Mouse (Mus musculus) midbrain, embryonic 16.5 days (tissue): Measurements from ENCODE around the gene Ccser1. TPM values are rescaled to one million over a fixed set of nuclear protein-coding genes. Genes with fewer than 3 reads are reported as not detected.
"Not testable (repeated sequence)": the region's sequence is repeated elsewhere in the genome, so short reads cannot be mapped to it uniquely, and the experiment has no call there.

Experiments
- ATAC-seq: fragments of 200-750 bp; cut with Nextera tagmentation; 2 replicates; pipeline ENCODE4 v1.8.0; 2017; ENCODE audit warnings: moderate TSS enrichment
- H3K27ac ChIP-seq: fragments of 300-500 bp; sonication (generic); 2 replicates; pipeline ENCODE4 v1.5.1; 2014; ENCODE audit warnings: mild to moderate bottlenecking, low read length, mixed read lengths
- H3K27me3 ChIP-seq: fragments of 300-500 bp; sonication (generic); 2 replicates; pipeline ENCODE4 v1.6.1; 2014; ENCODE audit warnings: low read depth, low read length, mixed read lengths; ENCODE audit not compliant: control insufficient read depth, insufficient read depth
- H3K36me3 ChIP-seq: fragments of 300-500 bp; sonication (generic); 2 replicates; pipeline ENCODE4 v1.6.1; 2014; ENCODE audit warnings: mild to moderate bottlenecking, low read length, moderate library complexity, mixed read lengths; ENCODE audit not compliant: control insufficient read depth, insufficient read depth
- H3K4me1 ChIP-seq: fragments of 300-500 bp; sonication (generic); 2 replicates; pipeline ENCODE4 v1.6.1; 2014; ENCODE audit warnings: mild to moderate bottlenecking, low read length, mixed read lengths; ENCODE audit not compliant: control insufficient read depth, insufficient read depth
- H3K4me2 ChIP-seq: fragments of 300-500 bp; sonication (generic); 2 replicates; pipeline ENCODE4 v1.6.1; 2014; ENCODE audit warnings: mild to moderate bottlenecking, low read length, mixed read lengths
- H3K4me3 ChIP-seq: fragments of 300-500 bp; sonication (generic); 2 replicates; pipeline ENCODE4 v1.5.1; 2014; ENCODE audit warnings: low read depth, mild to moderate bottlenecking, low read length, moderate library complexity, mixed read lengths
- H3K9ac ChIP-seq: fragments of 300-500 bp; sonication (generic); 2 replicates; pipeline ENCODE4 v1.6.1; 2014; ENCODE audit warnings: low read depth, low read length, mixed read lengths
- H3K9me3 ChIP-seq: fragments of 300-500 bp; sonication (generic); replicated peaks from 2 replicates; pipeline ENCODE4 v1.6.1; 2014; ENCODE audit warnings: mild to moderate bottlenecking, low read length, mixed read lengths; ENCODE audit not compliant: control insufficient read depth, poor library complexity, severe bottlenecking
- WGBS: fragments of 180-500 bp; shearing (Covaris S2); extraction: QIAGEN DNeasy Blood & Tissue Kit; methylation state at CpG from one replicate; pipeline ENCODE4 v1.1.7; 2014; 5-methylcytosine and 5-hydroxymethylcytosine counted together
- polyA plus RNA-seq: library from polyadenylated mRNA; unstranded; fragments of >200 nt; fragmentation: Nextera tagmentation; extraction: Ambion mirVana; gene quantifications from 2 replicates; pipeline ENCODE4 v1.2.1, GENCODE M21; 2015

Gene Ccser1
- polyA plus RNA-seq, 1 experiment from 2014 or later = 19.8 TPM

DNA sequence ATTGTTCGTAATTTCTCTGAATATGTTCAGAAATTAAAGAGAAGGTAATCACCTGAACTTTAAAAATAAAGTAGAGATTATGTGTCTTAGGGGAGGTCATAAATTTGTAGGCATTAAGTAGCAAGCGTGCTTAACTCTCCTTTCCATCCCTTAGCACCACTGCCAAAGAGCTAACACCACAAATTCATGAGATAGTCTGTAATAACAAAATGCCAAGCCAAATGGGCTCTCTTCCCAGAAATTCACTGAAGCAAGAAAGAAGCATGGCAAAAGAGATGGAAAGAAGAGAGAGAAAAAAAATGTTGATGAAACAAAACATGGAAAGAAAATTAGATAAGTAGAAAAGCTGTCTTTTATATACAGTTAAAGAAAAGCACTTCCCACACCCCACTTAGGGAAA is 796.8 kb downstream of the Ccser1 start:
- no peak for ATAC-seq
- H3K9me3 ChIP-seq = no peaks in the 10 kb centered on the region
- no peaks in the 10 kb centered on the region for H3K4me1 ChIP-seq
- no peak overlapping the region for H3K4me2 ChIP-seq
- WGBS = 82% methylated on average over 2 of the region's 2 CpGs
- no peaks in the 10 kb centered on the region for H3K36me3 ChIP-seq
- H3K27ac ChIP-seq = no peak overlapping the region
- H3K4me3 ChIP-seq = no peak overlapping the region
- no peak overlapping the region for H3K9ac ChIP-seq
- no peaks in the 10 kb centered on the region for H3K27me3 ChIP-seq

GRCm38 (mm10) chr6:61978379-61978778 is 798.3 kb downstream of the Ccser1 start:
- Histone ChIP-seq H3K9ac (no peak overlapping the region), H3K27me3 (no peaks in the 10 kb centered on the region), H3K4me2 (no peak overlapping the region), H3K36me3 (no peaks in the 10 kb centered on the region), H3K4me3 (no peak overlapping the region), H3K4me1 (no peaks in the 10 kb centered on the region), H3K27ac (no peak overlapping the region), H3K9me3 (no peaks in the 10 kb centered on the region)
- WGBS = 34% methylated on average over 2 of the region's 2 CpGs
- no peak for ATAC-seq

DNA sequence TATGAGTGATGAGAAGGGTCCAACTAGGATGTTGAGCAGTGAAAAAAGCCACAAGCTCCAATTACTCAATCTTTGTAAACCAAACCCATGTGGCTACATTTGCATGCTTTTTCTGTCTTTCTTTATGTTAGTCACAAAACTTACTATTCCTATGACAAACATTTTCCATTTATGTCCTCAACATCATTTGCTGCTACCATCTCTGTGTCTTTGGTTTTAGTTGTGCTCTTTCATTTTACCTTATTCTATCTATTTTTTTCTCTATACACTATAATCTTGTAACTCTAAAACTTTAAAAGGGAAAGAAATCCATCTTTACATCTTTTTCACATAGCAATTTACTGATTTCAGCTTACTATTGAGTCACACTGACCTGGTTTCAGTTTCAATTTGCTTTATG is 834.2 kb downstream of the Ccser1 start:
- Histone ChIP-seq H3K27me3 (no peaks in the 10 kb centered on the region), H3K9me3 (no peaks in the 10 kb centered on the region), H3K9ac (no peak overlapping the region), H3K27ac (no peak overlapping the region), H3K4me3 (no peak overlapping the region), H3K4me1 (no peaks in the 10 kb centered on the region), H3K4me2 (no peak overlapping the region), H3K36me3 (no peaks in the 10 kb centered on the region)
- ATAC-seq = no peak

DNA sequence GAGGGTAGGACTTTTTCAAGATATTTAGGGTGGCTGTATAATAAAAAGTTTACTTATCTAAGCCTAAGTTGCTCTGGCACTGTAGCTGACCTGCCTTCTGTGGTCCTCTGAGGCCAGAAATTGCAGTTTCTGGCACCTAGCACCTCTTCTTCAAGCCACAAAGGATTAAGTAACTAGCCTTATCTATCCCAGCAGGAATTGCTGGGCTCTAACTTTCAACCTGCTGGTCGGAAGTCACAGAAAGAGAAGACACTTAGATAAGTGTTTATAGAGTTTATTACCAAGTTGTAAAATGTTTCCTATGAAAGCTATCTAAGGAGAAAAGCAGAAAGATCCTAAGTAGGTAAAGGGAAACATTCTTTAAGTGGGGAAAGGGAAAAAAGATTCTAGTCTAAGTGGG is 864.3 kb downstream of the Ccser1 start:
- Histone ChIP-seq H3K27ac (no peak overlapping the region), H3K4me1 (no peaks in the 10 kb centered on the region), H3K4me2 (no peak overlapping the region), H3K36me3 (no peaks in the 10 kb centered on the region), H3K4me3 (no peak overlapping the region), H3K9ac (no peak overlapping the region), H3K9me3 (no peaks in the 10 kb centered on the region), H3K27me3 (no peaks in the 10 kb centered on the region)
- 76% methylated on average over 1 of the region's 1 CpGs for WGBS
- ATAC-seq = no peak

GRCm38 (mm10) chr6:62045042-62045441 is 864.9 kb downstream of the Ccser1 start:
- not testable (repeated sequence) for ATAC-seq, H3K27me3 ChIP-seq
- WGBS = 86% methylated on average over 1 of the region's 1 CpGs

GRCm38 (mm10) chr6:62055276-62055675 is 875.2 kb downstream of the Ccser1 start:
- 70% methylated on average over 2 of the region's 2 CpGs for WGBS
- H3K9ac ChIP-seq = no peak overlapping the region
- H3K4me1 ChIP-seq = no peaks in the 10 kb centered on the region
- no peaks in the 10 kb centered on the region for H3K36me3 ChIP-seq
- H3K4me2 ChIP-seq = no peak overlapping the region
- ATAC-seq = no peak
- no peak overlapping the region for H3K27ac ChIP-seq
- H3K9me3 ChIP-seq = no peaks in the 10 kb centered on the region
- H3K4me3 ChIP-seq = no peak overlapping the region
- H3K27me3 ChIP-seq = no peaks in the 10 kb centered on the region

More at GRCm38 (mm10) chr6:62045042-62045441, 864.9 kb downstream of the Ccser1 start:
- not testable (repeated sequence) for H3K4me1 ChIP-seq, H3K4me3 ChIP-seq, H3K9me3 ChIP-seq, H3K4me2 ChIP-seq, H3K36me3 ChIP-seq, H3K27ac ChIP-seq, H3K9ac ChIP-seq

DNA sequence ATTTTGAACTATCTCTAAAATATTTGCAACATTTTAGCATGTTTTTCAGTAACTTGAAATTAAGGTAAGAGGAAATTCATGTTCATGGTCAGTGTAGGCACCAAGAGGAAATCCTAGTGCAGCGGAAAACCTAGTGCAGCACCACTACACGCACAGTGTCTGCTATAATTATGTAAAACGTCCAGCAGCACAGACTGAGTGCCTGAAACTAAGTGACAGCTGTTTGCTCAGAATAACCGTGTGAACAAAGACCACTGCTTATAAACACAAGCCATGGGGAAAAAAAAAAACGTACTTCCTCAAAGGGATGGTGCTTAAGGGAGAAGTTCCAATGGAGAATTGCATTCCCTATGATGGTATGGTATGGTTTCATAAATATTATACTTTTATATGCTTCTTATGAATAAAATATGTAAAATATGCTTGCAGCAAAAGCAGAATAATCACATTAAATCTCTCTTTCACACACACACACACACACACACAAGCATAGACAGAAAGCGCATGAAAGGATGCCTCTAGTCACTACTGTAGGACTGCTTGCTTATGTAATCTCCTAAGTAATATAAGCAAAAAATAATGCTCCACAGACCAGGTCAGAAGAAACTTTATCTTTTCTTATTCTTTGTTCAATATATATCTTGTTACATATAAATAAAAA is 886.4 kb downstream of the Ccser1 start:
- peaks cover 4% of the 10 kb centered on the region; the same call in 1 of the 2 replicates for H3K4me1 ChIP-seq
- H3K9me3 ChIP-seq = no peaks in the 10 kb centered on the region
- no peak overlapping the region for H3K4me3 ChIP-seq
- 23% methylated on average over 6 of the region's 6 CpGs for WGBS
- no peak overlapping the region for H3K4me2 ChIP-seq
- H3K27me3 ChIP-seq = no peaks in the 10 kb centered on the region
- no peaks in the 10 kb centered on the region for H3K36me3 ChIP-seq
- ATAC-seq = peak; percentile 73
- H3K27ac ChIP-seq = peak overlapping the region; percentile 28; the same call in 1 of the 2 replicates
- no peak overlapping the region for H3K9ac ChIP-seq

GRCm38 (mm10) chr6:62067024-62067380 is 886.9 kb downstream of the Ccser1 start:
- ATAC-seq = no peak
- Histone ChIP-seq H3K4me2 (no peak overlapping the region), H3K4me3 (no peak overlapping the region), H3K27me3 (no peaks in the 10 kb centered on the region), H3K9me3 (no peaks in the 10 kb centered on the region), H3K9ac (no peak overlapping the region), H3K27ac (no peak overlapping the region), H3K4me1 (peaks cover 4% of the 10 kb centered on the region; the same call in 1 of the 2 replicates), H3K36me3 (no peaks in the 10 kb centered on the region)
- WGBS = 75% methylated on average over 4 of the region's 4 CpGs

DNA sequence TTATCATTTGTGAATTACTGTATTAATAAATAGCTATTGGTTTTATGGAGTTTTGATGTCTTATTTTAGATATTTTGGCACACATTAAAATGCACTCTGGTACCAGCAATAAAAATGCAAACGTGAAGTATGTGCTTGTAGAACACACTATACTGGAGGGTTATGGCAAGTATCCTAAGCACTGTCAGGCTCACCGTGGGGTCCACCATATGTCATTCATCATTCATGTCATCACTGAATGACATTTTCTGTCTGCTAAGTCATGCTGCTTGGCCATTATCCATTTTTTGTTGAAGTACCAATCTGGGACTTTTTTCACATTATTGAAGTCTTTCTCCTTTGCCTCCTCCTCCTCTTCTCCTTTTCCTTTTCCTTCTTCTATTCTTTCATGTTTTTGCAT is 925.3 kb downstream of the Ccser1 start:
- Histone ChIP-seq H3K27me3 (no peaks in the 10 kb centered on the region), H3K9ac (no peak overlapping the region), H3K27ac (no peak overlapping the region), H3K4me1 (no peaks in the 10 kb centered on the region), H3K36me3 (no peaks in the 10 kb centered on the region), H3K9me3 (no peaks in the 10 kb centered on the region), H3K4me3 (no peak overlapping the region), H3K4me2 (no peak overlapping the region)
- WGBS = 61% methylated on average over 2 of the region's 2 CpGs
- no peak for ATAC-seq
